Mouse (Mus musculus) gastrocnemius, adult 2 months (tissue): Measurements from ENCODE around the gene Map4k3. TPM values are rescaled to one million over a fixed set of nuclear protein-coding genes. Genes with fewer than 3 reads are reported as not detected.
A peak's percentile ranks its signal among the peaks of the same experiment; 100 is the strongest.
"Not testable (repeated sequence)": the region's sequence is repeated elsewhere in the genome, so short reads cannot be mapped to it uniquely, and the experiment has no call there.

Experiments used
- DNase-seq: peaks from one replicate; pipeline ENCODE4 v3.0.0; 2022
- H3K27ac ChIP-seq: fragments of 200-600 bp; 2 replicates; pipeline ENCODE4 v1.8.1; 2022; ENCODE audit warnings: mild to moderate bottlenecking
- H3K4me3 ChIP-seq: fragments of 200-600 bp; 2 replicates; pipeline ENCODE4 v1.8.1; 2022; ENCODE audit warnings: mild to moderate bottlenecking, moderate library complexity
- CTCF ChIP-seq: fragments of 200-600 bp; IDR thresholded peaks from 2 replicates; pipeline ENCODE4 v1.8.1; 2022; ENCODE audit warnings: antibody characterized with exemption, mild to moderate bottlenecking, moderate library complexity
- intact Hi-C: fragments of 180-260 bp; cut with DNase I; formaldehyde crosslinking; loops from one replicate; pipeline ENCODE4 v1.15.1; 2025
- long read RNA-seq, 2 experiments: library from polyadenylated mRNA; stranded (forward); transcript quantifications; one replicate each; pipeline ENCODE4 v2.0.0; 2021
- total RNA-seq, 2 experiments: library from RNA; stranded (reverse); gene quantifications; 2 replicates each; pipeline ENCODE4 v1.2.3; 2021

The Map4k3 gene
- total RNA-seq: 10 to 100 TPM; 11.9 to 17.5 TPM
- long read RNA-seq, experiment 1, full-length matches to known transcripts: 23 of 29 reads
- long read RNA-seq, experiment 1, partial matches to known transcripts: 2 of 29 reads
- long read RNA-seq, experiment 1, other reads (novel, unspliced or antisense): 4 of 29 reads
- long read RNA-seq, experiment 2, full-length matches to known transcripts: 10 of 19 reads
- long read RNA-seq, experiment 2, partial matches to known transcripts: 2 of 19 reads
- long read RNA-seq, experiment 2, other reads (novel, unspliced or antisense): 7 of 19 reads

DNA sequence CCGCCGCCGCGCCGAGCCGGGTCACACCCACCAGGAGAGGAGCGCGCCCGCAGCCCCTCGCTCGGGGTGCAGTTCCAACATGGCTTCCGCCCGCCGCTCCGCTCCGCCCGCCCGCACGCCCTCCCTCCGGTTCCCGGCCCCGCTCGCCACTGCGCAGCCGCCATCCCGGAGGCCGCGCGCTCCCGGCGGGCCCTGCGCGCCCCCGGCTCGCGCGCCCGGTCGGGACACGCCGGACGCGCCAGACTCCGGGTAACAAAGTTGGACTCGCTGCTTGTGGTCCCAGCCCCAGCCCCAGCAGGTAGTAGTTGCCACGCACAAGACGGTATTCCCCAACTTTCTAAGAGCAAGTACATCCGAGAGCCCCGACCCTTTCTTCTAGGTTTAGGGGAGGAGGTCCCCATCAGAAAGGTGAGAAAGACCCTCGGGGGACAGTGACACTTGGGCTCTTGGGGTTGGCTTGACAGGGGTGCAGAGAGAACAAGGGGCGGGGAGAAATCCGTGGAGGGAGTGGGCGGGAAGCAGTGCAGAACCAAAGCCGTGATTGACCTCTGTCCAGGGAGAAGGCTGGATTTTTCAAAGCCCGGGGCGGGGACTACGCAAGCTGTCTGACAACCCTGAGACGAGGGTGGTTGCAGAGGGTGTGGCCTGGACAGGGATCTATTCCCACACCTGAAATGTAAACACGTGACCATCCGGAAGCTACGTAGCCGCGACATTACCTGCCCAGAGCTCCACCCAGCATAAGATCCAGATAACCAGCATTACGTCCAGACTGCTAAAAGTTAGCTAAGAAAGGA, at the start of gene Map4k3:
Map4k3 (minus strand) TSS at position 424 of the 797 bp plus-strand sequence.
- peak; percentile 92 for DNase-seq
- intact Hi-C loops: loop anchor here (5.0 kb wide), 1 partner anchor 46 kb away; no protein-coding TSS in a partner anchor
- Histone ChIP-seq H3K4me3 (peak within 1 kb of the TSS; percentile 93), H3K27ac (peak within 1 kb of the TSS; percentile 95)
- TF ChIP-seq CTCF: no peak

DNA sequence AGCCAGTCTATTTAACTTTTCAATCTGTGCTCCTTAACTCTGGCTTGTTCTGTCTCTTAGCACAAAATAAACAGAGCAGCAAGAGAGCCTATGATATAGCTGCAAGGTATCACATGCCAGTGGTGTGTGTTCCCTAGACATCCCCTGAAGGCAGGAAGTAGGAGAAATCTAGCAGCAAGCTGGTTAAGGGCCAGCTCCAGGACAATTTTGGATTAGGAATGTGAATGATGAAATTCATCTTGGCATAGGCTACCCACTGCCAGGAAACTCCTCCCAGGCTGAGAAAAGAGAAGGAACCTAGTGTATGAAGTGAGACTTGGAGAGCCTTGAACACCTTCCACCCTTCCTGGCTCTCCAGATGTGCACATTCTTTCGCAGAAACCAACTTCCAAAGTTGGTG, 49.3 kb upstream of the Map4k3 start:
- intact Hi-C loops: no loop called here
- no peak for TF ChIP-seq CTCF
- Histone ChIP-seq H3K4me3 (no peak overlapping the region), H3K27ac (no peak overlapping the region)
- DNase-seq: no peak

DNA sequence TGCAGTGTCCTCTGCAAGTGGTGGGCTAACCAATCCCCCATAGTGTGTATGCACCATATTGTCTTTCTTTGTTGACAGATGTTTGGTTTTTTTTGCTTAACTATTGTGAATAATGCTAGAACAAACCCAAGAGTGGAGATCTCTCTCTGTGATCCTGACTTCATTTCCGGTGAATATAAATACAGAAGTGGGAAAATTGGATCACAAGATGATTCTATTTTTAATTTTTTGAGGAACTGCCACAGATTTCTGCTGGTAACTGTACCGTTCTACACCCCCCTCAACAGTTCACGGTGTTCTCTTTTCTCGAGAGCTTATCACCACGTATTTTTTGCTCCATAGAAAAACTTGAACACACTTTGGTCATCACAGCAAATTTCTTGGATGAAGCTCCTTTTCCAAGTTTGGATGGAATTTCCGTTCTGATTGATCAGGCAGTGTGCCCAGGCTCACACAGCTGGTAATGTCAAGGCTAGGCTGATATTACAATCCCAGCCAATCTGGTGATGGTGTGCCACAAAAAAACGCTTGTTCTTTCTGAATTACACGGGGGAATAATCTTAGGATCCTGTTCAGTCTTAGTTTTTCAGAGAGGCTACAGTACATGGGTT, 47.0 kb upstream of the Map4k3 start:
- Histone ChIP-seq H3K27ac (no peak overlapping the region; the same call in 1 of the 2 replicates), H3K4me3 (no peak overlapping the region)
- DNase-seq: peak; percentile 40
- intact Hi-C loops: no loop called here
- no peak for TF ChIP-seq CTCF

DNA sequence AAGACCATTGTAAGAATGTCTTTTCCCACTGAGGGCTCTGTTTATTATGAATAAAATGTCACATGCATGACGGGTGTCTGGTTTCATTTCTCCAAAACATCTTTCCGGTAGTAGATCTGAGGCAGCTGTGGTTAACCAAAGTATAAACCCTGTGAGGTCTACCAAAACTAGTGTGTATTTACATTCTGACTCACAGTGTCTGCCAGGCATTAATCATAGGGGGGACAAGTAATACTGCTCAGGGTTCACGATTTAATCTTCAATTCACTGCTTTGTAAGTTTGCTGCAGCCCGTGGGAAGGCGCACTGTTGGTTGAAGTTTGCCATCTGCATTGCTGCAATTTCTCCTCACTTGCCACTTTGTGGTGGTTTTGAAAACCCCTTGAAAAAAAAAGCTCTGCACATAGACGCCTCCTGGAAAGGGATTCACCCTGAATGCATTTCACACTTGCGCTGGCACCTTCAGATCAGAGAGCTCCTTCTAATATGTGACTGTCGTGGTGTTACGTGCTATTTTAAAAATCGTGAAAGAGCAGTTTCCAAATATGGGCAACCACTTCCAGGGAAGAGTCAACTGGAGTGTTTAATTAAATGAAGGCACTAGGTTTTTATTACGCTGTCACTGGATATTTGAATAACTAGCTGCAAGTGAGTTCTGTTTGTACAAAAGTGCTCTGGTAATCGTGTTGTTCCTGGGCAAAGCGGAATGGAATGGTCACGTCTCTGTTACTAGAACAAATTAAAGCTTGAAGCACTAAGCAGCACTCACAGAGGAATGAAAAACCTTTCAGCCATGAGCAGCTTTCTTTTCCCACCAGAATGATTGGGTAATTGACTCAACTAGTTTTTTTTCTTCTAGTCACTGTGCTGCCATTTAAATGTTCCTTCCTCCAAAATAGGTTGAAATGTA, 44.5 kb upstream of the Map4k3 start:
- no peak for DNase-seq
- H3K27ac ChIP-seq: no peak overlapping the region
- TF ChIP-seq CTCF: no peak
- peak overlapping the region; percentile 53 for H3K4me3 ChIP-seq
- intact Hi-C loops: no loop called here

DNA sequence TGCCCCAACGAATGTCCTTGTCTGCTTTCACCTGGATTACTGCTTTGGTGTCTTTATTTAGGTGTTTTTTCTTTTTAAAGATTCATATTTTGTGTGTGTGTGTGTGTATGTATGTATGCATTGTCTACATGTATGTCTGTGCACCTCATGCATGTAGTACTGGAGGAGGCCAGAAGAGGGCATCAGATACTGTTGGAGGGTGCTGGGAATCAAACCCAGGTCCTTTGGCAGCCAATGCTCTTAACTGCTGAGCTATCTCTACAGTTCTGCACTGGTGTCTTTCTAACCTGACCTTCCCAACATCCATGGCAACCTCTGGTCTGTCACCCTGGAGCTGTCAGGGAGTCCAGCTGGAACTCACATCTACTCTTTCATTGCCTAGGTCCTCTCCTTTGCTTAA, 41.8 kb upstream of the Map4k3 start:
- peak; percentile 11; the same call in 1 of the 2 replicates for TF ChIP-seq CTCF
- H3K4me3 ChIP-seq: no peak overlapping the region
- DNase-seq: no peak
- no peak overlapping the region for H3K27ac ChIP-seq
- intact Hi-C loops: no loop called here

DNA sequence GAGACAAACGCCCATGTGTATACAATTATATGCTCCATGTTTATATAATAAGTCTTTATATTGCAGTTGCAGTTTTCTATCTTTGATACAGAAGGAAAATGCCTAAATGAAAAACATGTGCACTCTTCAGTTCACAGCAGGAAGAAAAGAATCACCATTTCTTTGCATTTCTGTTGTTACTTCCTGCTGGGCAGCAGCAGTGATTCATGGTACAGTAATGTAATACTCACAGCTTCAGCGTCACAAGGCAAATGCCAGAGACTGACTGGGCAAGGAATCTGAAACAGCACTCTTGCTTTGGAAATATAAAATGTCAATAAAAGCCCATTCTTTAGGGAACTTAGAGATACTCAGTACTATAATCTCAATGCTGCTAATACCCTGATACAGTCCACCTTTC, 36.9 kb upstream of the Map4k3 start:
- intact Hi-C loops: no loop called here
- TF ChIP-seq CTCF: no peak
- no peak for DNase-seq
- no peak overlapping the region for H3K27ac ChIP-seq
- no peak overlapping the region for H3K4me3 ChIP-seq

DNA sequence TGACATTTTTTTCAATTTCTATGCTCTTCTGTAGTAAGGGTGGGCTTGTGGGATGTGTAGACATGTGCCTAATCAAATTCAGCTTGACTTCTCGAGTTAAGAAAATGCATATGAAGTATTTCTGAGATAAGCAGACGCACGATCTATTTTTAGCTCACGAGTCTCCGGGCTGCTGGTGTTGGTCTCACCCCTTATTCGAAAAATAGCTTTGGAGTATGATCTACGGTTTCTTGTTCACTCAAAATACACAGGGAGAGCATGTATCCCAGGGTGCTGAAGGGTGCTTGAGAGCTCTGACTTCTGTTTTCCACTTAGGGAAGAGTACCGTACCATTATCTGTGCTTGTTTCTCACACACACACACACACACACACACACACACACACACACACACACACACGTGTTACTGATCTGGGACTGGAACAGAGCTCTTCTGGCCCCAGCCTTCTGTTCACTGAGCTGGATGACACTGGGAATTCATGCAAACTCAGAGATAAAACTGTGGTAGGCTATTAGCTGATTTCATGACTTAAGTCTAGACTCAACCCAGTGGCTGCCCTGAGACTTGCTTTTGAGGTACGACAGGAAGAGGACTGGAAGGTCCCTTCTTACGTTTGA, 34.9 kb upstream of the Map4k3 start:
- Histone ChIP-seq H3K27ac (no peak overlapping the region), H3K4me3 (no peak overlapping the region; the same call in 1 of the 2 replicates)
- intact Hi-C loops: no loop called here
- TF ChIP-seq CTCF: no peak
- no peak for DNase-seq

DNA sequence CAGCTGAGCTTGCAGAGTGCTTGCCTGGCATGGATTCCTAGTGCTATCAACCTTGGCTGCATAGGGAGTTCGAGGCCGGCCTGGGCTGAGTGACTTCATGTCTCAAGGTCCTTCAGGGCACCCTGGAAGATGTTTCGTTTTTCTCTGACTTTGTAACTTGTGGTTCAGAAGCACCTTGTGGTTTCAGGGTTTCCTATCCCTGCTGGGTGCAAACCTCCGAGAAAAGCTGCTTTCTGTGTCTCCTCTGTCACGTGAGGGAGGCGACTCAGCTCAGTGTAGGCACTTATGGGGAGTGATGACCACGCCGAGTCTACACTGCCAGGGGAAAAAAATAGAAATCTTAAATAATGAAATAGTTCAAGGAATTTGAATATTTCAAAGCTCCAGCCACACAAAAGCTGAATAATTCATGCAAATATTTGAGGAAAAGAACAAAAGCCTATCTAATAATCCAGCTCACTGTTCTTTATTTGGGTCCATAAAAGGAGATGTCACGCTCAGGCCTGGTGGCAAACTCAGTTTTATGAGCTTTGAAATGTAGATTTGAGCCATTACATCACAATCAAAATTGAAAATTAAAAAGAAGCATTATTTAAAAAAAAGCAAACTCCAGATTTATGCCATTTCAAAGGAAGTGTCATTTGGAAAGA, 34.2 kb upstream of the Map4k3 start:
- DNase-seq: no peak
- no peak overlapping the region for H3K27ac ChIP-seq
- H3K4me3 ChIP-seq: no peak overlapping the region; the same call in 1 of the 2 replicates
- intact Hi-C loops: no loop called here
- TF ChIP-seq CTCF: no peak

DNA sequence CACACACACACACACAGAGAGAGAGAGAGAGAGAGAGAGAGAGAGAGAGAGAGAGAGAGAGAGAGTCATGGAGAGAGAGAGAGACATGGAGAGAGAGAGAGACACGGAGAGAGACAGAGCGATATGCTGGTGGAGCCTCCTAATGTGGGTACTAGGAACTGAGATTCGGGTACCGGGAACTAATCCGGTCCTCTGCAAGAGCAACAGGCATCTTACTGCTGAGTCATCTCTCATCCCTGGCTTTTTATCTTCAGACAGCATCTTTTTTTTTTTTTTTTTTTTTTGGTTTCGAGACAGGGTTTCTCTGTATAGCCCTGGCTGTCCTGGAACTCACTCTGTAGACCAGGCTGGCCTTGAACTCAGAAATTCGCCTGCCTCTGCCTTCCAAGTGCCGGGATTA, 32.9 kb upstream of the Map4k3 start:
- intact Hi-C loops, H3K27ac ChIP-seq, DNase-seq: not testable (repeated sequence)

DNA sequence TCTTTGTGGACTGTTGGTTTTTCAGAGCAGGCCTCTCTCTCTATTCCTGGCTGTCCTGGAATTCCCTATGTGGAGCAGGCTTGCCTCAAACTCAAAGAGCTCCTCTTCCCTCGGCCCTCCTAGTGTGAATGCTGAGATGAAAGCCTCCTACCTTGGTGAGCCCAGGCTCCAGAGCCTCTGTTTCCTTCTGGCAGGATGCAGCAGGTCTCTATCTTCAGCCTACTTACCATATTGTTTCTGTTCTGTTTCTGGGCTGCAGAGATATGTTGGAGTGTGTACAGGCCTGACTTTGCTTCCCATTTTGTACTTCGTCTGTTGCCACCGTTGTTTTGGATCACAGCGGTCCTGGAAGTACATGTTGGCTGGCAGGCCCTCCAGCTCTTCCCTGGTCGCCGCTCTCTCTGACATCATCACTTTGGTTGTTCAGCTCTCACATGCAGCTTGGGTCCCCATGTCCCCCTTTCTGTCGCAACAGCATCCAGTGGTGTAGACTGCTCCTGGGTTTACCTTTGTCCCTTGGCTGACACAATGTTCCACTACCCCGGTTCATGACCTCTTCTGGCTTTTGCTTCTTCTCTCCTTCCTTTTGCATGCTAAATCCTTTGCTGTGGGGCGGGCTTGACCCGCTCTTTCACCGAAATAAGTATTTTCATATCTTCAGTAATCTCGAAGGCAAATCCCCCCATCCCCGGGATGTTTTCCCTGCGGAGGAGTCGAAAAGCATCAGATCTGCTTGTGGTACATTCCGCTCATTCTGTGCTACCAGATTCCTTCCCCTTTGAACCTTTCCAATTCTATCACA, 32.3 kb upstream of the Map4k3 start:
- Histone ChIP-seq H3K27ac (no peak overlapping the region; the same call in 1 of the 2 replicates), H3K4me3 (no peak overlapping the region)
- no peak for TF ChIP-seq CTCF
- intact Hi-C loops: no loop called here
- DNase-seq: no peak

More for the DNA sequence above, 32.9 kb upstream of the Map4k3 start:
- H3K4me3 ChIP-seq: not testable (repeated sequence)

DNA sequence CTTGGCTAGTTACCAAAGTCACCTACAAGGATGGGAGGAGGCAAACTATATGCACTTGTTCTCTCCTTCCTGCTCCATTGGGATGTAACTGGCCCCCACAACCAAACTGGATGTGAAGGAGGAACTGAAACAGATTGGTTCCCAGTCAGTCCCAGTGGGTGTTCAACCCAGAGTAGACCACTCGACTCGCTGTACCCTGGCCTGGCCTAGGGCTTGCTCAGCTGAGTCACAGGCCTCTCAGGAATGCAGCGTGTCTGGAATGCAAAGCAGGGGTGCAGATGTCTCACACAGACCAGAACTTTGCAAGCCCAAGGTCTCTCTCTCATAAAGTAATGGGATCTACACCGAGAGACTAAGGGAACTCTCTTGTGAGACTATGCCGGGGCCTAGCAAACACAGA, 27.8 kb upstream of the Map4k3 start:
- intact Hi-C loops: no loop called here
- Histone ChIP-seq H3K27ac (no peak overlapping the region), H3K4me3 (no peak overlapping the region)
- no peak for DNase-seq
- no peak for TF ChIP-seq CTCF
